Mouse (Mus musculus) G1E (cell line): ENCODE results near the gene Lime1. TPM values are rescaled to one million over a fixed set of nuclear protein-coding genes. Genes with fewer than 3 reads are reported as not detected.

Source experiments
- ATAC-seq: 2 replicates; pipeline ENCODE4 v1.8.0; 2016; ENCODE audit warnings: mild to moderate bottlenecking; ENCODE audit not compliant: insufficient number of reproducible peaks, poor library complexity, low FRiP score, severe bottlenecking; ENCODE audit errors: extremely low read depth
- DNase-seq: peaks from one replicate; pipeline ENCODE4 v3.0.0; 2012; ENCODE audit warnings: low spot score
- H3K27me3 ChIP-seq: 2 replicates; pipeline ENCODE4 v1.6.1; 2012; ENCODE audit warnings: mild to moderate bottlenecking, low read length, inconsistent platforms; ENCODE audit not compliant: insufficient read depth
- H3K36me3 ChIP-seq: replicated peaks from 2 replicates; pipeline ENCODE3; 2012; ENCODE audit warnings: mild to moderate bottlenecking, inconsistent platforms
- H3K4me1 ChIP-seq: 2 replicates; pipeline ENCODE4 v1.6.1; 2012; ENCODE audit warnings: low read depth, low read length, inconsistent platforms, mixed read lengths; ENCODE audit not compliant: insufficient read depth
- H3K4me3 ChIP-seq: 2 replicates; pipeline ENCODE4 v1.5.1; 2012; ENCODE audit warnings: low read depth, mild to moderate bottlenecking, inconsistent platforms, low read length, moderate library complexity, mixed read lengths
- H3K9me3 ChIP-seq: replicated peaks from 2 replicates; pipeline ENCODE4 v1.6.1; 2012; ENCODE audit warnings: inconsistent platforms
- CTCF ChIP-seq: IDR thresholded peaks from 2 replicates; pipeline ENCODE4 v1.5.1; 2012; ENCODE audit warnings: low read depth, low read length, inconsistent platforms, mixed read lengths
- GATA1 ChIP-seq: IDR thresholded peaks from 2 replicates; pipeline ENCODE4 v1.6.1; 2012; ENCODE audit warnings: borderline replicate concordance, low read length, inconsistent platforms, mixed read lengths
- GATA2 ChIP-seq: IDR thresholded peaks from 2 replicates; pipeline ENCODE4 v1.6.1; 2012; ENCODE audit warnings: low read depth, low read length, inconsistent platforms, borderline replicate concordance
- POLR2AphosphoS5 ChIP-seq: IDR thresholded peaks from 2 replicates; pipeline ENCODE4 v1.6.1; 2012; ENCODE audit warnings: low read depth, low read length, inconsistent platforms; ENCODE audit not compliant: insufficient replicate concordance
- TAL1 ChIP-seq: conservative IDR thresholded peaks from 2 replicates; pipeline ENCODE4 v1.6.1; 2012; ENCODE audit warnings: low read depth, low read length, inconsistent platforms, mixed read lengths
- polyA plus RNA-seq: library from polyadenylated mRNA; stranded (reverse); fragments of >175 nt; gene quantifications from 2 replicates; pipeline ENCODE4 v1.2.3, GENCODE M21; 2012
- total RNA-seq, 2 experiments: library from RNA; stranded (forward) in 1 of 2; stranded (reverse) in 1 of 2; fragments of 200-1000 nt in 1 of 2; fragments of >200 nt in 1 of 2; fragmentation: Nextera tagmentation in 1 of 2; gene quantifications; 2 replicates each; pipeline ENCODE4 v1.2.3; 2014 to 2017

The Lime1 gene
- total and polyA plus RNA-seq, 3 experiments: 15.3 to 29.9 (median 16.1) TPM

DNA sequence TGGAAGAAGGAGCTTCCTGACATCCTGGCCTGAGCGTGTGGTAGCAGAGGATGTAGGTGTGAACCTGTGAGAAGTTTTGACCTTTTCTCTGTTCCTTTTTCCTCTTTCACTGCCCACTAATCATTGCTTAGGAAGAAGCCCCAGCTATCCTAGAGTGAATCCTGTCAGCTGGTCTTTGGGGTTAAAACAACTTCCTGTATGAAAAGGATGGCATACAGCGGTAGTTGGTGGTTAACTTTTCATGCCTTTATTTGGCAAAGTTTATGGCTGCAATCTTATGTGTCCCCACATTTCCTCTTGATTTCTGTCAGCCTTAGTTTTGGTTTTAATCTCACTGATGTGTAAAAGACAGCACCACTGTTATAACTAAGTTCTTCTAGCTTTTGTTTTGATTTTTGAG is 2.6 kb upstream of the Lime1 start:
- peaks cover 10% of the 10 kb centered on the region for H3K4me1 ChIP-seq
- no peak overlapping the region for H3K4me3 ChIP-seq
- TF ChIP-seq POLR2AphosphoS5 (no peak), GATA1 (no peak), GATA2 (no peak), CTCF (no peak), TAL1 (no peak)
- DNase-seq: no peak
- no peaks in the 10 kb centered on the region for H3K9me3 ChIP-seq
- no peak for ATAC-seq
- no peaks in the 10 kb centered on the region for H3K27me3 ChIP-seq
- peaks cover 90% of the 10 kb centered on the region for H3K36me3 ChIP-seq

DNA sequence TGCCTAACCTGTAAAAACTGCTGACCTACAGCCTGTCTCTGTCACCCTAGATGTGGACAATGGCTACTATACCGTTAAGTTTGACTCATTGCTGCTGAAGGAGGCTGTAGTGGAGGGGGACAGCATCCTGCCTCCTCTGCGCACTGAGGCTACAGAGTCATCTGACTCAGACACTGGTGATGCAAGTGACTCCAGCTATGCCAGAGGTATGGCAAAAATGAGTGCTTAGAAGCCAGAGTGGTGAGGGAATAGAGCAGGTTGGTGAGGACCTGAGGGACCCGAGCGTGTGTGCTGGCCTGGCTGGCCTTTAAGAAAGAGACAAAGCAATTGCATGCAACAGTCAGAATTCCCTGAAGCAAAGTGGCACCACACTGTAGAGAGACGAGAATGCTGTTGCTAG is 1.2 kb upstream of the Lime1 start:
- TF ChIP-seq TAL1: no peak
- no peak for TF ChIP-seq POLR2AphosphoS5
- TF ChIP-seq CTCF: no peak
- TF ChIP-seq GATA1: no peak
- no peak for TF ChIP-seq GATA2
- Histone ChIP-seq H3K9me3 (no peaks in the 10 kb centered on the region), H3K36me3 (peaks cover 96% of the 10 kb centered on the region), H3K4me3 (no peak overlapping the region), H3K27me3 (no peaks in the 10 kb centered on the region), H3K4me1 (peaks cover 6% of the 10 kb centered on the region)
- ATAC-seq: no peak
- DNase-seq: no peak

DNA sequence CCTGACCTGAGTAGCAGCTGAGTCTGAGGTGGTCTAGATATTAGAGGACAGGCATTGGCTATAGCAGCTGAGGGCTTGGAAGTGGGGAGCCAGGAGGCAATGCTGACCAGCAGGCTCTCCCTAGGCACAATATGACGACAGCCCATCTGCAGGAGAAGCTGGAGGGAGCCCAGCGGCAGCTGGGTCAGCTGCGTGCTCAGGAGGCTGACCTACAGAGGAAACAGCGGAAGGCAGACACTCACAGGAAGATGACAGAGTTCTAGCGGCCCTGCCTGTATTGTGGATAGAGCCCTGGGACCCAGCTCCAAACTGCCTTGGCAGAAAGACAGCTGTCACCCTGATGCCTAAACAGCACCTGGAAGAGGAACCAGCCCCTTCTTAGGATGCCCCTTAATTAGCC is 373 bp downstream of the Lime1 start:
- no peak for ATAC-seq
- DNase-seq: no peak
- TF ChIP-seq GATA1: no peak
- TF ChIP-seq POLR2AphosphoS5: no peak
- no peak for TF ChIP-seq CTCF
- TF ChIP-seq GATA2: no peak
- TF ChIP-seq TAL1: no peak
- H3K4me1 ChIP-seq: no peaks in the 10 kb centered on the region
- no peak overlapping the region for H3K4me3 ChIP-seq
- no peaks in the 10 kb centered on the region for H3K9me3 ChIP-seq
- peaks cover 97% of the 10 kb centered on the region for H3K36me3 ChIP-seq
- H3K27me3 ChIP-seq: no peaks in the 10 kb centered on the region

DNA sequence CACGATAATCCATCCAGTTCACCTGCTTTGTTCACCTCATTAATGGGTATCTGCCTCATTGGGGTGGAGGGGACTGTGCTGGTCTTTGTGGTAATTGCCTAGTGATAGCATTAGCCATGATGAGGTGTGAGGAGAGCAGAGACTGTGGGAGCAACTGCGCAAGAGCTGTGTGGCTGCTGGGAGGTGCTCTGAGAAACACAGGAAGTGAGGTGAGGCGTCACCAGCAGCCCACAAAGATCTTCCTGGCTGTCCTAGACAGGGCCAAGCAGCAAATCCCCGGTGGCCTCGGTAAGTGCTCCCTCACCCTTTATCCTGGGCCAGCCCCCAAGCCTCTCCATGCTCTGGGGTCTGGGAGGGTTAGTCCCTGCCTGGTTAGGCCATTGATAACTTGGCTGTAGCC is 1.2 kb downstream of the Lime1 start:
- Histone ChIP-seq H3K36me3 (peaks cover 100% of the 10 kb centered on the region), H3K4me1 (no peaks in the 10 kb centered on the region), H3K27me3 (no peaks in the 10 kb centered on the region), H3K9me3 (no peaks in the 10 kb centered on the region), H3K4me3 (no peak overlapping the region)
- TF ChIP-seq POLR2AphosphoS5 (no peak), GATA1 (no peak), GATA2 (no peak), TAL1 (no peak), CTCF (no peak)
- ATAC-seq (no peak), DNase-seq (no peak)

DNA sequence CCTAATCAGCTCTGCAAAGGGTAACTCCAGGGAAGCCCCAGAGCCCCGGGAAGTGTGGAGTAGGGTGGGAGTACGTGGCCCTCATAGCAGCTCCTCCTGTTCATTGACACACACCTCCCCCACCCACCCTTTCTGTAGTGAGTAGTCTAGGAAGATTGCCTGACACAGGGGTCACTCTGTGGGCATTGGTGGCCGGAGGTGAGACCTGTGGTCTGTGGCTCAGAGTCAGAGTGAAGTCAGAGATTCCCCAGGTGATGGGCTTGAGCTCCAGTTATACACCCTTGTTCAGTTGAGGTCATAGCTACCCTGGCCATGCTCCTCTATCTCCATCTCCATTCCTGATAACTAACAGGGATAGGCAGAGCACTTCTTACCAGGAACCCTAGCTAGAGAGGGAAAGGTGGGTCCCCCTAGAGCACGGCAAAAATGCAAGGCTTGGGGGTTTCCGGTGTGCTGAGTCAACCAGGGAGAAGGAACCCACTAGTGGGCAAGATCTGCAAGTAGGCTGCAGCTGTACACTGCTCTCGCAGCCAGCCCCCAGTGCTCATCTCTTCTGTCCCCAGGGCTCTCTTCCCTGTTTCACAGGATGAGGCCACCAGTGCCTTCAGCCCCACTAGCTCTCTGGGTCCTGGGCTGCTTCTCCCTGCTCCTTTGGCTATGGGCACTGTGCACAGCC is 1.9 kb downstream of the Lime1 start:
- H3K4me1 ChIP-seq: no peaks in the 10 kb centered on the region
- no peak for DNase-seq
- no peak overlapping the region for H3K4me3 ChIP-seq
- TF ChIP-seq POLR2AphosphoS5 (no peak), GATA1 (no peak), GATA2 (no peak), TAL1 (no peak), CTCF (no peak)
- H3K27me3 ChIP-seq: no peaks in the 10 kb centered on the region
- H3K36me3 ChIP-seq: peaks cover 100% of the 10 kb centered on the region
- H3K9me3 ChIP-seq: no peaks in the 10 kb centered on the region
- no peak for ATAC-seq

DNA sequence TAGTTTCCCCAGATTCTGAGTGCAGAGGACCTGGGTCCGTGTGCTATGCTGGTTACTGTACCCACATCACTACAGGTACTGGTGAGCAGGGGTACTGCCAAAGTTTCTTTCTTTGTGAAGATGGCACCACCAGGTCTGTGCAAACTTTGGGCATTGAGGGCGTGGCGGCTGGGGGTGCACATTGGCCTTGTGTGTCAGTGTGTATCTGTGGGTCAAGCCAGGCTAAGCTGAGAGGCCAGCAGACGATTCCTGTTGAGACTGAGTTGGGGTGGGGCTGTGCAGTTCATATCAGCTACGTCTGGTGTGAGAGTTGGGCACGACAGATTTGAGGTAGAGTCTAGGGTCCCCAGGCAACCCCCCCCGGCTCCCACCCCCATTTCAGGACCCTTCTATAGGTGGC is 4.6 kb downstream of the Lime1 start:
- no peaks in the 10 kb centered on the region for H3K9me3 ChIP-seq
- no peak for TF ChIP-seq POLR2AphosphoS5
- TF ChIP-seq TAL1: no peak
- no peak for TF ChIP-seq GATA1
- no peak for TF ChIP-seq CTCF
- no peak for TF ChIP-seq GATA2
- DNase-seq: no peak
- no peaks in the 10 kb centered on the region for H3K4me1 ChIP-seq
- peaks cover 84% of the 10 kb centered on the region for H3K36me3 ChIP-seq
- no peak for ATAC-seq
- no peaks in the 10 kb centered on the region for H3K27me3 ChIP-seq
- no peak overlapping the region for H3K4me3 ChIP-seq

DNA sequence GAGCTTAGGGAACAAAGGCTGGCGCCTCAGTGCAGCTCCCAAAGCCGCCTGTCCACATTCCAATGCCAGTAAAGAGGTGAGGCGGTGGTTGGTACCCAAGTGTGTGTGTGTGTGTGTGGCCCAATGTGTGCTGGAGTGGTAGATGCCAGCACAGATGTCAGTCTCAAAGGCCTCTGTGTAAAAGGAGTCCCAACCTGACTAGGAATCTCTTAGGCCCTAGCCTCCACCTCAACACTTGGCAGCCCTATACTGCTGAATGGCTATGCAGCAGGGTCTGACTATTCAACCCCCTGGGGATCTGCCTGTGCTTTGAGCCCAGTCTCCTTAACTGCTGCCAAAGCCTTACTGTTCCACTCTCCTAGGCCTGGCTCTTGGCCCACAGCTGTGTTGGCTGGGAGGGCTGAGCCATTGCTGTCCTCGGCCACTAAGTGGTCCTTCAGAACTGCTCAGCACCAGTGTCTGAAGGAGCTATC is 5.1 kb downstream of the Lime1 start:
- Histone ChIP-seq H3K27me3 (no peaks in the 10 kb centered on the region), H3K9me3 (no peaks in the 10 kb centered on the region), H3K36me3 (peaks cover 79% of the 10 kb centered on the region), H3K4me3 (no peak overlapping the region), H3K4me1 (no peaks in the 10 kb centered on the region)
- TF ChIP-seq TAL1 (no peak), GATA1 (no peak), CTCF (no peak), GATA2 (no peak), POLR2AphosphoS5 (no peak)
- no peak for DNase-seq
- ATAC-seq: no peak
